Mouse (Mus musculus) myocyte (in vitro differentiated cells): Measurements from ENCODE around the gene Pla2g5.

Experiments
- E2F4 ChIP-seq: IDR thresholded peaks from one replicate; pipeline ENCODE4 v1.6.1; 2011; ENCODE audit warnings: mild to moderate bottlenecking, control low read depth, moderate library complexity; ENCODE audit not compliant: insufficient read depth
- MYOD1 ChIP-seq, 3 experiments: IDR thresholded peaks; one replicate each; pipeline ENCODE4 v1.6.1; 2011; ENCODE audit warnings: control low read depth in 2 of 3, low read depth in 2 of 3, mild to moderate bottlenecking in 2 of 3, moderate library complexity in 1 of 3; ENCODE audit not compliant: insufficient read length in 2 of 3, control insufficient read depth in 1 of 3
- POLR2A ChIP-seq: IDR thresholded peaks from one replicate; pipeline ENCODE4 v1.6.1; 2011; ENCODE audit warnings: low read depth, mild to moderate bottlenecking, control low read depth, moderate library complexity; ENCODE audit not compliant: insufficient read length
- TCF12 ChIP-seq: IDR thresholded peaks from one replicate; pipeline ENCODE4 v1.6.1; 2011; ENCODE audit warnings: mild to moderate bottlenecking, control low read depth; ENCODE audit not compliant: poor library complexity, insufficient read depth, severe bottlenecking
- USF1 ChIP-seq: IDR thresholded peaks from one replicate; pipeline ENCODE4 v1.6.1; 2011; ENCODE audit warnings: low read depth, mild to moderate bottlenecking, control low read depth, moderate library complexity

DNA sequence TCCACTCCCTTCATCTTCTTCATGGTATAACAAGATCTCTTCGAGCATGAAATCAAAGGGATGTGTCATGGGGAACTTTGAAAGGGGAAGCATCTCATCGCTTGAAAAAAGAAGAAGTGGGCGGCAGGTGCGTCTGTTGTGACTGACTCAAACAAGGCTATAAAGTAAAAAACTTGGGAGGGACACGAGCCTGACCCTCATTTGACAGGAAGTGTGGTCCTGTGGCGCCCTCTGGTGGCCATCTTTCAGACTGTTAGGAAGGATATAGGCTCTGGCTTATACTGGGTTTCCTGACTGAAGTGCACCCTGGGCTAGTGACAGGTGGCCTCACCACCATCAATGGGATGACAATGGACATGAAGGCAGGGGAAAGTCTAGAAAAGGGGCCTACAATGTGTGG, 21.0 kb upstream of the Pla2g5 start:
- TF ChIP-seq TCF12 (no peak), E2F4 (no peak), POLR2A (no peak), USF1 (no peak), MYOD1 (IDR thresholded peaks at IDR 0.05; ENCODE audit: control insufficient read depth in 1 of 3, insufficient read length in 2 of 3, low read depth in 2 of 3) (no peak)
